Mouse (Mus musculus) stomach, postnatal 0 days (tissue): ENCODE measurements around the gene Ccdc82.

Experiments
- CTCF ChIP-seq: IDR thresholded peaks from 2 replicates; pipeline ENCODE4 v1.5.1; 2016; ENCODE audit warnings: antibody characterized with exemption, low read depth, mild to moderate bottlenecking, moderate library complexity
- EP300 ChIP-seq: optimal IDR thresholded peaks from 2 replicates; pipeline ENCODE3; 2016; ENCODE audit warnings: antibody characterized with exemption

DNA sequence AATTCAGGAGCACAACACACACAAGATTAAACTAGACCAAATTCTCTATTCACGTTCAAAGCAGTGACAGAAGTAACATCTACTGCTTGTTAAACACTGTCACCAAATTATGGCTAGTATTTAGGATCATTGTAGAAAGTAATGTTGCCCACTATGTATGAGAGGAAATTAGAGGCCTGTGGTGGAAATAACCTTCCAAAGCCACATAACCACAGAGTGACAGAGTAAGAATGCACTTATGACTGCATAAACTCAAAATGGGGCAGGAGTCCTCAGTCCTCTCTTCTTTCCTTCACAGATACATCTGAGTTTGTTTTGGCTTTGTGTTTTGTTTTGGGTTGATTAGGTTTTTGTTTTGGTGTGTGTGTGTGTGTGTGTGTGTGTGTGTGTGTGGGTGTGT lies 43.6 kb upstream of the Ccdc82 start:
- no peak for TF ChIP-seq EP300
- TF ChIP-seq CTCF: no peak
